Mouse (Mus musculus) B cell, adult (primary cell): ENCODE data around the gene Slc22a12. TPM values are rescaled to one million over a fixed set of nuclear protein-coding genes. Genes with fewer than 3 reads are reported as not detected.

Experiments
- total RNA-seq: library from RNA; stranded (reverse); gene quantifications from 4 replicates; pipeline ENCODE4 v1.2.4, GENCODE M21; 2023; ENCODE audit not compliant: inconsistent age

Slc22a12 gene
- 0.22 to 0.93 TPM (median 0.36 TPM) in 3 of 4 replicates, not detected in the other for total RNA-seq

DNA sequence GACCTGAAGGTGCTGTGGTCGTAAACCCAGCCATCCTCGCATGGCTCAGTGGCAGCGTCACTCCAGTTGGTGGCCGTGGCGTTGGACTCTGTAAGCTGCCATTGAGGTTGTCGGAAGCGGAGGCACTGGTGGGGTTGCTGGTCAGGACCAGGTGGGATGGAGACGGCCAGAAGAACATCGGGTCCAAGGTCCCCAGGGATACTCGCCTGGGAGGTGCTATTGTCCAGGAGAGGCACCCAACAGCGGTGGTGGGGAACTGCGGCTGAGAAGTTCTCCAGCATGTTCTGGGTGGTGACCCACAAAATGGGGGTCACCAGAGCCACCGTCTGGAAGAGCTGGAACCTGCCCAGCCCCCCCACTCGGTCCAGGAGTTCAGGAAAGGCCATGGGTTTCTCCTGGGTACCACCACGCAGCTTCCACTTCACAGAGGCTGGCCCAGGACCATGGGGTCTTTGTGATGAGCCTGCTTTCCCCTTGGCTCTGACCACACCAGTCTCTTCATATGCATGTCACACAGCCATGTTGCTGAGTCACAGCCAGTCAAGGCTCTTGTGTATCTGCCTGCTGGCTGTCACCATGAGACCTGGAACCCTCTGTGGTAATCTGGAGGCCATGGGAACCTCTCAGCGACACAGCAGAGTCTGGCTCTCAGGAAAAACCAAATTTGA lies at the start of gene Slc22a12:
Gene Slc22a12, minus strand, starts transcription at position 666 of the 668 bp plus-strand sequence.

Other genes with a start within 250 kb of the Slc22a12 start
- 13.9 to 18.0 TPM (median 15.4 TPM) in 4 replicates for gene Cdc42bpg, start 236.6 kb downstream of the Slc22a12 start, total RNA-seq
- 39.8 to 42.8 TPM (median 40.9 TPM) in 4 replicates for gene Men1, start 208.1 kb downstream of the Slc22a12 start, total RNA-seq
- 591 to 639 TPM (median 615 TPM) in 4 replicates for gene Map4k2, start 201.9 kb downstream of the Slc22a12 start, total RNA-seq
- gene Sf1, start 179.3 kb downstream of the Slc22a12 start, total RNA-seq, result 917 to 1,004 TPM (median 992 TPM) in 4 replicates
- 21.0 to 29.6 TPM (median 25.9 TPM) in 4 replicates for gene Pygm, start 158.6 kb downstream of the Slc22a12 start, total RNA-seq
- 716 to 754 TPM (median 727 TPM) in 4 replicates for gene Rasgrp2, start 143.7 kb downstream of the Slc22a12 start, total RNA-seq
- gene Nrxn2, start 124.3 kb downstream of the Slc22a12 start, total RNA-seq, result 0.78 to 2.7 TPM (median 1.1 TPM) in 4 replicates